Mouse (Mus musculus) testis, postnatal 10 days (tissue): ENCODE measurements at regions not wholly inside any gene's neighbourhood (a gene's known extent, or its start where the extent isn't known, plus 50 kb on each side); places are given as distances from the start of the nearest gene placed in this dataset.

Experiments used
- DNase-seq: peaks from one replicate; pipeline ENCODE4 v3.0.0; 2021; ENCODE audit warnings: low spot score

- DNase-seq: no peak
Observed at GRCm38 (mm10) chr11:95198196-95198595, 52.1 kb upstream of the Dlx4 start.

GRCm38 (mm10) chr11:95200971-95201370, 54.9 kb upstream of the Dlx4 start:
- DNase-seq: no peak

GRCm38 (mm10) chr11:95210185-95211030, 50.9 kb upstream of the Tac4 start:
- peak; percentile 61 for DNase-seq

GRCm38 (mm10) chr11:95211031-95211425, 50.3 kb upstream of the Tac4 start:
- DNase-seq: no peak
